Mouse (Mus musculus): ENCODE data around the gene Hs3st1. TPM values are rescaled to one million over a fixed set of nuclear protein-coding genes. Genes with fewer than 3 reads are reported as not detected.

The Hs3st1 gene
- polyA plus RNA-seq, 1 experiment from 2014 or later: 1.7 TPM

DNA sequence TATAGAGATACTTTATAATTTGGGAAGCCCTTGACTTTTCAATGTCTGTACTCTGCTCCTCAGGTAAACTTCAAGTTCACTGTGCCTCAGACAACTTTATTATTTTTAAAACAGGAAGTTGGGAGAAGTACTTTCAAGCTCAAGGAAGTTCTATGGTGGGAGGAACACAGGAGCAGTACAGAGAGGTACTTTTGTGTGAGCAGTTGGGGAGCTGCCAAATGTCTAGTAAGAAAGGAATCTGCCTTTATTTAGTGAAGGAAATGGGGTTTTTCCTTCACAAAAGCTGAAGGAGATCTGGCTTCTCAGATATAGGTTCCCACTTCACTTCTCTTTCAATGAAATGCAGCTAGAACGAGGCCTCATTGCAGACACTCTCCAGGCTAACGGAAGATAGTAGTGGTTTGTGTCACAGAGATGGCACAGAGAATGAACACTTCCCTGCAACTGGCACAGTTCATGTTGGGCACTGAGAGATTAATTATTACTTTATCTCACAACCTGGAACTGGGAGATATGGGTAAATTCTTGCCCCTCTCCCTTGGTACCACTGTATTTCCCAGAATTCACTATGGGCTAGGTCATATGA lies 3.7 kb upstream of the Hs3st1 start:
- no peak overlapping the region for H3K4me2 ChIP-seq
- no peaks in the 10 kb centered on the region for H3K9me3 ChIP-seq (ENCODE audit: control insufficient read depth, low read length)
- no peaks in the 10 kb centered on the region for H3K36me3 ChIP-seq (ENCODE audit: control insufficient read depth, insufficient read depth, low read length)
- no peak overlapping the region for H3K4me3 ChIP-seq (ENCODE audit: low read depth, low read length)
- no peaks in the 10 kb centered on the region for H3K27me3 ChIP-seq (replicated peaks; ENCODE audit: control insufficient read depth, insufficient read depth, low read length)
- H3K27ac ChIP-seq (ENCODE audit: low read depth, low read length): no peak overlapping the region
- WGBS: 73% methylated on average over 2 of the region's 2 CpGs
- H3K9ac ChIP-seq (ENCODE audit: low read depth, low read length): no peak overlapping the region
- ATAC-seq (replicated peaks; ENCODE audit: low FRiP score) (no peak), DNase-seq (ENCODE audit: low spot score) (no peak)
- H3K4me1 ChIP-seq (replicated peaks; ENCODE audit: control insufficient read depth, insufficient read depth, low read length): no peaks in the 10 kb centered on the region

DNA sequence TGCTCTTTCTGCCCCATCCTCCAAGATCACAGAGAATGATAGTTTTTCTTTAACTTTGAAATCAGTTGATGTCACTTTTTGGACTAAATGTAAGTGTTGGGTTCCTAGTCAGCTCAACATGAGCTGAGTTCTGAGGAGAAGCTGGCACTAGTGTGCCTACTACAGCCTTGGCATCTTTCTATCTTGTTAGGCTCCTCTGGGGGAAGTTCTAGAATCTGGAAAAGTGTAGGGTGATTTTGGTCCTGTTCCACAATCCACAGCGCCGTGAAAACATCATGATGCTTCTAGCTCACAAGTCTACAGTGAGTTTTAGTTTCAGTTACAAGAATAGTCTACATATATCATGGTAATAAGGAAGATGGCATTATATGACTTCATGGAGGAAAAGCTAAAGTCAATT lies 18.4 kb downstream of the Hs3st1 start:
- no peaks in the 10 kb centered on the region for H3K36me3 ChIP-seq (ENCODE audit: control insufficient read depth, insufficient read depth, low read length)
- no peaks in the 10 kb centered on the region for H3K27me3 ChIP-seq (replicated peaks; ENCODE audit: control insufficient read depth, insufficient read depth, low read length)
- H3K4me3 ChIP-seq (ENCODE audit: low read depth, low read length): no peak overlapping the region
- H3K4me2 ChIP-seq: no peak overlapping the region
- H3K9me3 ChIP-seq (ENCODE audit: control insufficient read depth, low read length): no peaks in the 10 kb centered on the region
- 81% methylated on average over 2 of the region's 2 CpGs for WGBS
- H3K27ac ChIP-seq (ENCODE audit: low read depth, low read length): no peak overlapping the region
- no peak overlapping the region for H3K9ac ChIP-seq (ENCODE audit: low read depth, low read length)
- no peak for ATAC-seq (replicated peaks; ENCODE audit: low FRiP score)
- no peaks in the 10 kb centered on the region for H3K4me1 ChIP-seq (replicated peaks; ENCODE audit: control insufficient read depth, insufficient read depth, low read length)
- no peak for DNase-seq (ENCODE audit: low spot score)

GRCm38 (mm10) chr5:39733750-39734443 lies 21.4 kb downstream of the Hs3st1 start:
- Histone ChIP-seq H3K27ac (ENCODE audit: low read depth, low read length) (no peak overlapping the region), H3K9me3 (ENCODE audit: control insufficient read depth, low read length) (no peaks in the 10 kb centered on the region), H3K4me1 (replicated peaks; ENCODE audit: control insufficient read depth, insufficient read depth, low read length) (no peaks in the 10 kb centered on the region), H3K4me2 (no peak overlapping the region), H3K27me3 (replicated peaks; ENCODE audit: control insufficient read depth, insufficient read depth, low read length) (no peaks in the 10 kb centered on the region), H3K36me3 (ENCODE audit: control insufficient read depth, insufficient read depth, low read length) (no peaks in the 10 kb centered on the region), H3K9ac (ENCODE audit: low read depth, low read length) (no peak overlapping the region), H3K4me3 (ENCODE audit: low read depth, low read length) (no peak overlapping the region)
- 58% methylated on average over 1 of the region's 1 CpGs for WGBS
- DNase-seq (ENCODE audit: low spot score) (no peak), ATAC-seq (replicated peaks; ENCODE audit: low FRiP score) (no peak)

- H3K9ac ChIP-seq (ENCODE audit: low read depth, low read length): no peak overlapping the region
- H3K27ac ChIP-seq (ENCODE audit: low read depth, low read length): no peak overlapping the region
- no peaks in the 10 kb centered on the region for H3K36me3 ChIP-seq (ENCODE audit: control insufficient read depth, insufficient read depth, low read length)
- 20% methylated on average over 5 of the region's 5 CpGs for WGBS
- H3K9me3 ChIP-seq (ENCODE audit: control insufficient read depth, low read length): no peaks in the 10 kb centered on the region
- no peak for ATAC-seq (replicated peaks; ENCODE audit: low FRiP score)
- H3K4me2 ChIP-seq: no peak overlapping the region
- H3K27me3 ChIP-seq (replicated peaks; ENCODE audit: control insufficient read depth, insufficient read depth, low read length): no peaks in the 10 kb centered on the region
- no peaks in the 10 kb centered on the region for H3K4me1 ChIP-seq (replicated peaks; ENCODE audit: control insufficient read depth, insufficient read depth, low read length)
- H3K4me3 ChIP-seq (ENCODE audit: low read depth, low read length): no peak overlapping the region
- no peak for DNase-seq (ENCODE audit: low spot score)
Measured at GRCm38 (mm10) chr5:39733013-39733749, 22.1 kb downstream of the Hs3st1 start.

GRCm38 (mm10) chr5:39715694-39716550 lies 39.4 kb downstream of the Hs3st1 start:
- no peak overlapping the region for H3K27ac ChIP-seq (ENCODE audit: low read depth, low read length)
- H3K4me3 ChIP-seq (ENCODE audit: low read depth, low read length): no peak overlapping the region
- H3K4me2 ChIP-seq: no peak overlapping the region
- DNase-seq (ENCODE audit: low spot score): no peak
- ATAC-seq (replicated peaks; ENCODE audit: low FRiP score): no peak
- no peaks in the 10 kb centered on the region for H3K4me1 ChIP-seq (replicated peaks; ENCODE audit: control insufficient read depth, insufficient read depth, low read length)
- no peaks in the 10 kb centered on the region for H3K36me3 ChIP-seq (ENCODE audit: control insufficient read depth, insufficient read depth, low read length)
- 76% methylated on average over 13 of the region's 13 CpGs for WGBS
- no peaks in the 10 kb centered on the region for H3K27me3 ChIP-seq (replicated peaks; ENCODE audit: control insufficient read depth, insufficient read depth, low read length)
- H3K9ac ChIP-seq (ENCODE audit: low read depth, low read length): no peak overlapping the region
- no peaks in the 10 kb centered on the region for H3K9me3 ChIP-seq (ENCODE audit: control insufficient read depth, low read length)

DNA sequence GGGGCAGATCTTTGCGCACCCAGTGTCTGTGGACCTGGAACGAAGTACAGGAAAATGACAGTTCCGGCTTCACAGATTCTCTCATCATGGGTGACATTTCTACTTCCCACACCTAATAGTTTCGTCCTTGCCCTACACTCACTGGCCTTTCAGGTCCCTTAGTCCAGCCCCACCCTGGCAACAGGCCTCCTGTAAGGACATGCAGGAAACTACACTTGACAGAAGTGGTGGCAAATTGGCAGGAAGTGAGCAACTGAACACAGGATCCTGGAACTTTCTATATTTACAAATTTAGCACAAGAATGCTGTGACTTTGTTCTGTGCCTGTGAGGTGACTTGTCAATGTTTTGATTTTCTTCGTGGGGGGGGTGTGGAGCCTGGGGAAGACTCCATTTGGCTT lies 40.1 kb downstream of the Hs3st1 start:
- H3K27me3 ChIP-seq (replicated peaks; ENCODE audit: control insufficient read depth, insufficient read depth, low read length): no peaks in the 10 kb centered on the region
- ATAC-seq (replicated peaks; ENCODE audit: low FRiP score) (no peak), DNase-seq (ENCODE audit: low spot score) (no peak)
- no peaks in the 10 kb centered on the region for H3K36me3 ChIP-seq (ENCODE audit: control insufficient read depth, insufficient read depth, low read length)
- H3K4me2 ChIP-seq: no peak overlapping the region
- no peak overlapping the region for H3K27ac ChIP-seq (ENCODE audit: low read depth, low read length)
- no peak overlapping the region for H3K9ac ChIP-seq (ENCODE audit: low read depth, low read length)
- H3K4me1 ChIP-seq (replicated peaks; ENCODE audit: control insufficient read depth, insufficient read depth, low read length): no peaks in the 10 kb centered on the region
- H3K4me3 ChIP-seq (ENCODE audit: low read depth, low read length): no peak overlapping the region
- WGBS: 71% methylated on average over 5 of the region's 5 CpGs
- no peaks in the 10 kb centered on the region for H3K9me3 ChIP-seq (ENCODE audit: control insufficient read depth, low read length)

- H3K27ac ChIP-seq (ENCODE audit: low read depth, low read length): no peak overlapping the region
- no peak for ATAC-seq (replicated peaks; ENCODE audit: low FRiP score)
- no peak for DNase-seq (ENCODE audit: low spot score)
- H3K4me2 ChIP-seq: no peak overlapping the region
- H3K4me1 ChIP-seq (replicated peaks; ENCODE audit: control insufficient read depth, insufficient read depth, low read length): no peaks in the 10 kb centered on the region
- H3K36me3 ChIP-seq (ENCODE audit: control insufficient read depth, insufficient read depth, low read length): no peaks in the 10 kb centered on the region
- H3K4me3 ChIP-seq (ENCODE audit: low read depth, low read length): no peak overlapping the region
- H3K9me3 ChIP-seq (ENCODE audit: control insufficient read depth, low read length): no peaks in the 10 kb centered on the region
- no peaks in the 10 kb centered on the region for H3K27me3 ChIP-seq (replicated peaks; ENCODE audit: control insufficient read depth, insufficient read depth, low read length)
- 59% methylated on average over 3 of the region's 3 CpGs for WGBS
- H3K9ac ChIP-seq (ENCODE audit: low read depth, low read length): no peak overlapping the region
Measured at GRCm38 (mm10) chr5:39705539-39705938, 49.7 kb downstream of the Hs3st1 start.

DNA sequence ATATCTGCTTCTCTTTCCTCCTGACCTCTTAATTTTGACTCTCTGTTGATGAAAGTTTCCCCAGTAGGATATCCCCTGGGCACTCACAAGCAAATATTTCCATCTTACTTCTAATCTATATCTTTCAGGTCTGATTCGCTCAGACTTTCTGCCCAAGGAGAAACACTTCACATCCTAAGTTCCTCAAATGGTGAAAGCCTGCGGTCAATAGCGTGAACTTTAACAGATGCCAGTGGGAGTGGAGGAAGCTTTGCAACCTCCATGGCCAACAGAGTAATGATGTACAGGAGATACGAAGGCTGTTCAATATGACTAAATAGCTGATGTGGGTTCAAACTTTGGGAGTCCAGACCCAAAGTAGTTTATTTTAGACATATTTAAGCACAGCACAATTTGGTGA lies 94.4 kb downstream of the Hs3st1 start:
- no peaks in the 10 kb centered on the region for H3K9me3 ChIP-seq (ENCODE audit: control insufficient read depth, low read length)
- H3K9ac ChIP-seq (ENCODE audit: low read depth, low read length): no peak overlapping the region
- DNase-seq (ENCODE audit: low spot score) (no peak), ATAC-seq (replicated peaks; ENCODE audit: low FRiP score) (no peak)
- H3K4me1 ChIP-seq (replicated peaks; ENCODE audit: control insufficient read depth, insufficient read depth, low read length): no peaks in the 10 kb centered on the region
- no peak overlapping the region for H3K4me3 ChIP-seq (ENCODE audit: low read depth, low read length)
- no peak overlapping the region for H3K27ac ChIP-seq (ENCODE audit: low read depth, low read length)
- H3K36me3 ChIP-seq (ENCODE audit: control insufficient read depth, insufficient read depth, low read length): no peaks in the 10 kb centered on the region
- WGBS: 85% methylated on average over 4 of the region's 4 CpGs
- H3K27me3 ChIP-seq (replicated peaks; ENCODE audit: control insufficient read depth, insufficient read depth, low read length): no peaks in the 10 kb centered on the region
- no peak overlapping the region for H3K4me2 ChIP-seq
